Mouse (Mus musculus): Measurements from ENCODE around the gene Cit. TPM values are rescaled to one million over a fixed set of nuclear protein-coding genes. Genes with fewer than 3 reads are reported as not detected.

Gene Cit
- polyA plus RNA-seq, 1 experiment = 12.5 TPM

DNA sequence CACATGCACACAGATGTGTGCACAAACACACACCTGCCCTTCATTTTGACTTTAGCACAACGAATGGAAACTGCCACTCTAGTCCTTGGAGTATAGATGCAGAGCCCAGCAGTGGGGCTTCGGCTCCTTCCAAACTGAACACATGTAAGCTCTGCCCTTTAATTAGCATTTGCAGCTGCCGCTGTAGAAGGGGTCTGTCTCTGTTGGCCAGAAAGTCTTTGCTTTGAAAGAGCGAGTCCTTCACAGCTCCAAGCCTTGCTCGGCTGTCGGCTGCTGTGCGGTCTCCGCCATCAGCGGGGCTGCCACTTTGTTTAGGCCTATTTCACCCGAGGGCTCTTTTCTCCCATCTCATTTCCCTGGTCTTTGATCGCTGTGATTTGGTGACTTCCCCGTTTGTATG is 23.5 kb downstream of the Cit start:
- no peak overlapping the region for H3K4me3 ChIP-seq (ENCODE audit: insufficient read depth, low read length)
- H3K4me1 ChIP-seq (ENCODE audit: control insufficient read depth, insufficient read depth, low read length) = no peaks in the 10 kb centered on the region
- TF ChIP-seq POLR2A (IDR thresholded peaks at IDR 0.05; ENCODE audit: borderline replicate concordance, low read depth, low read length) = no peak
- TF ChIP-seq CTCF (IDR thresholded peaks at IDR 0.05; ENCODE audit: low read depth, low read length) = no peak
- H3K27ac ChIP-seq (ENCODE audit: insufficient read depth, low read depth, low read length) = no peak overlapping the region

- TF ChIP-seq POLR2A (IDR thresholded peaks at IDR 0.05; ENCODE audit: borderline replicate concordance, low read depth, low read length) (no peak), CTCF (IDR thresholded peaks at IDR 0.05; ENCODE audit: low read depth, low read length) (no peak)
- Histone ChIP-seq H3K27ac (ENCODE audit: insufficient read depth, low read depth, low read length) (no peak overlapping the region), H3K4me1 (ENCODE audit: control insufficient read depth, insufficient read depth, low read length) (no peaks in the 10 kb centered on the region), H3K4me3 (ENCODE audit: insufficient read depth, low read length) (no peak overlapping the region)
Measured at GRCm38 (mm10) chr5:115869198-115869597, 24.1 kb downstream of the Cit start.

DNA sequence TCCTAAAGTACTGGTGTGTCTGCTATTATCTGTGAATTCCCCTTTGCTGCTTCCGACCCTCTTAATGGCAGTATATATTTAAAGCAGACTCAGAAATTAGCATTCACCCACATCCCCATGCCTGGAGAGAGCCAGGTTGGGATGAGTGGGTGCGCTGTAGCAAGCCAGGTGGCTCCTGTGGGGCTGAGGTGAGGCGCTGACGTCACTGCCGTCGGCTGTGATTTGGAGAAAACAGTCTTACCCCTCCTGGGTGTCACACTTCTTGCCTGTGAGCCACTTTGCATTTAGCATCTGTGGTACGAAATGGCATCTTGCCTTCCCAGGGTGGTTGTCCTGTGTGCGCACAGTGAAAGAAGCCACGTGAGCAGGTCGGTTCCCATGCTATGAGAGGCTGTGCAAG is 26.1 kb downstream of the Cit start:
- H3K27ac ChIP-seq (ENCODE audit: insufficient read depth, low read depth, low read length) = no peak overlapping the region
- TF ChIP-seq CTCF (IDR thresholded peaks at IDR 0.05; ENCODE audit: low read depth, low read length) (no peak), POLR2A (IDR thresholded peaks at IDR 0.05; ENCODE audit: borderline replicate concordance, low read depth, low read length) (no peak)
- no peak overlapping the region for H3K4me3 ChIP-seq (ENCODE audit: insufficient read depth, low read length)
- no peaks in the 10 kb centered on the region for H3K4me1 ChIP-seq (ENCODE audit: control insufficient read depth, insufficient read depth, low read length)

GRCm38 (mm10) chr5:115872106-115872505 is 27.0 kb downstream of the Cit start:
- TF ChIP-seq POLR2A (IDR thresholded peaks at IDR 0.05; ENCODE audit: borderline replicate concordance, low read depth, low read length) (no peak), CTCF (IDR thresholded peaks at IDR 0.05; ENCODE audit: low read depth, low read length) (no peak)
- Histone ChIP-seq H3K4me3 (ENCODE audit: insufficient read depth, low read length) (no peak overlapping the region), H3K4me1 (ENCODE audit: control insufficient read depth, insufficient read depth, low read length) (no peaks in the 10 kb centered on the region), H3K27ac (ENCODE audit: insufficient read depth, low read depth, low read length) (no peak overlapping the region)

GRCm38 (mm10) chr5:115872956-115873355 is 27.9 kb downstream of the Cit start:
- H3K4me1 ChIP-seq (ENCODE audit: control insufficient read depth, insufficient read depth, low read length) = no peaks in the 10 kb centered on the region
- no peak overlapping the region for H3K4me3 ChIP-seq (ENCODE audit: insufficient read depth, low read length)
- H3K27ac ChIP-seq (ENCODE audit: insufficient read depth, low read depth, low read length) = no peak overlapping the region
- TF ChIP-seq POLR2A (IDR thresholded peaks at IDR 0.05; ENCODE audit: borderline replicate concordance, low read depth, low read length) = no peak
- no peak for TF ChIP-seq CTCF (IDR thresholded peaks at IDR 0.05; ENCODE audit: low read depth, low read length)

DNA sequence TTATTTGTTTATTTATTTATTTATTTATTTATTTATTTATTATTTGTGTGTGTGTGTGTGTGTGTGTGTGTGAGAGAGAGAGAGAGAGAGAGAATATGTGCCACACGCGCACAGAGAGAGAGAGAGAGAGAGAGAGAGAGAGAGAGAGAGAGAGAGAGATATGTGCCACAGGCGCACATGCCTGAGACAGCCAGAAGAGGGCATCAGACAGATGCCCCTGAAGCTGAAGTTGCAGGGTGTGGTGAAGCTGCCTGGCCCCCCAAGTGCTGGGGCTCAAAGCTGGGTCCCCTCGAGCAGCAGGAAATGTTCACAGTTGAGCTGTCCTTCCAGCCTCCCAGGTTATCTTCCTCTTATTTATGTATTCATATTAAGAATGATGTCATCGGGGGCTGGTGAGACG is 32.3 kb downstream of the Cit start:
- no peak for TF ChIP-seq POLR2A (IDR thresholded peaks at IDR 0.05; ENCODE audit: borderline replicate concordance, low read depth, low read length)
- TF ChIP-seq CTCF (IDR thresholded peaks at IDR 0.05; ENCODE audit: low read depth, low read length) = no peak
- Histone ChIP-seq H3K4me1 (ENCODE audit: control insufficient read depth, insufficient read depth, low read length) (no peaks in the 10 kb centered on the region), H3K27ac (ENCODE audit: insufficient read depth, low read depth, low read length) (no peak overlapping the region), H3K4me3 (ENCODE audit: insufficient read depth, low read length) (no peak overlapping the region)

- TF ChIP-seq POLR2A (IDR thresholded peaks at IDR 0.05; ENCODE audit: borderline replicate concordance, low read depth, low read length) = no peak
- no peak for TF ChIP-seq CTCF (IDR thresholded peaks at IDR 0.05; ENCODE audit: low read depth, low read length)
Measured at GRCm38 (mm10) chr5:115882165-115882564, 37.1 kb downstream of the Cit start.

DNA sequence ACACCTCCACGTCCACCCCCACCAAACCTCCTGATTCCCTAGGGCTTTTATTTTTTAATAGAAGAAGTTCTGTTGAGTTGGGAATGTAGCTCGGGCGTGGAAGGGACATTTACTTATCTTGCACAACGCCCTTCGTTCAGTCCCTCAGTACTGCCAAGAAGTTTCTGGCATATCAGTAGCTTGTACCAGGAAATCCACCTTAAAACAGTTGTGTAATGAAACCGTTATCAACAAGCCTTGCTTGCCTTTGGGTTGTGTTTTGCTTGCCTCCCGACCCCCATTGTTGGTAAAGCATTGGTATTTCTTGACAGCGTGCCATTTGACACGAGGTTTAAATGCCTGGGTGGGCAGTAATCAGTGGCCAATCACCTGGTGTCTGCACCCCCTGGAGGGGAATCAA is 39.4 kb downstream of the Cit start:
- no peak for TF ChIP-seq CTCF (IDR thresholded peaks at IDR 0.05; ENCODE audit: low read depth, low read length)
- TF ChIP-seq POLR2A (IDR thresholded peaks at IDR 0.05; ENCODE audit: borderline replicate concordance, low read depth, low read length) = no peak
- no peak overlapping the region for H3K4me3 ChIP-seq (ENCODE audit: insufficient read depth, low read length)
- no peak overlapping the region for H3K27ac ChIP-seq (ENCODE audit: insufficient read depth, low read depth, low read length)
- no peaks in the 10 kb centered on the region for H3K4me1 ChIP-seq (ENCODE audit: control insufficient read depth, insufficient read depth, low read length)

More at GRCm38 (mm10) chr5:115882165-115882564, 37.1 kb downstream of the Cit start:
- Histone ChIP-seq H3K4me1 (ENCODE audit: control insufficient read depth, insufficient read depth, low read length) (no peaks in the 10 kb centered on the region), H3K27ac (ENCODE audit: insufficient read depth, low read depth, low read length) (no peak overlapping the region), H3K4me3 (ENCODE audit: insufficient read depth, low read length) (no peak overlapping the region)

DNA sequence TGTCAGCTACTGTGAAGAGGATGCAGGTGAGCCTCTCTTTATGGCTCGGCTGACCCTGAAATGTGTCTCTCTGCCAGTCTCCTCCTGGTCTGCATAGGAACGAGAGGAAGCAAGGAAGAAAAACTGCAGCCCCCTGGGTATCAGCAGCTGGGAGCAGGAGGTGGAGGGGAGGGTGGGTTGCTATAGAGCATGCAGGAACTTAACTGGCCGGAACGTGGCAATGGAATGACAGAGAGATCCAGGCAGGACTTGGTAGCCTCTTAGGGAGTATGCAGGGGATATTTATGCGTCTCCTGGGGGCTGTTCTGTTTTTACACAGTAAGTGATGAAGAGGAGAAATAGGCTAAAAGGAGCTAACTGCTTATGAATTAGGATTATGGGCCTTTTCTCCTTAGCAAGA is 48.7 kb downstream of the Cit start:
- Histone ChIP-seq H3K4me3 (ENCODE audit: insufficient read depth, low read length) (no peak overlapping the region), H3K27ac (ENCODE audit: insufficient read depth, low read depth, low read length) (no peak overlapping the region), H3K4me1 (ENCODE audit: control insufficient read depth, insufficient read depth, low read length) (peaks cover 13% of the 10 kb centered on the region)
- TF ChIP-seq CTCF (IDR thresholded peaks at IDR 0.05; ENCODE audit: low read depth, low read length) = no peak
- TF ChIP-seq POLR2A (IDR thresholded peaks at IDR 0.05; ENCODE audit: borderline replicate concordance, low read depth, low read length) = no peak

DNA sequence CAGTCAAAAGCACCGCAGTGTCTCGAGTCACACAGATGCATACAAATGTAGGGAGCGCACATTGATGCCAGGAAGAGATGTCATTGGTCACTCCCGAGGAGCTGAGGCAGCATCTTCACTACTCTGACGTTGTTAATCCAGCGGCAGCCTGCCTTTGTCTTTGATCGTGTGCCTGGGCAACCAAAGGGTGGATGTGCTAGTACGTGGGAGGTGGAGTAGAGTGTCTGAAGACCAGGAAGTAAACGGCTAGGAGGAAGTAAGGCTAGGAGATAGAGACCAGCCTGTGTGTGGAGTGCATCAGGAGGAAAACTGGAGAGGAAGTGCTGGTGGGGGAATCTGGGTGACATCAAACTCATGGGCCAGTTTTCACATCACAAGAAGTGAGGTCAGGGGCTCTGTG is 52.0 kb downstream of the Cit start:
- Histone ChIP-seq H3K4me3 (ENCODE audit: insufficient read depth, low read length) (peak overlapping the region; percentile 16), H3K4me1 (ENCODE audit: control insufficient read depth, insufficient read depth, low read length) (peaks cover 13% of the 10 kb centered on the region), H3K27ac (ENCODE audit: insufficient read depth, low read depth, low read length) (peak overlapping the region; percentile 20; the same call in 1 of the 2 replicates)
- TF ChIP-seq POLR2A (IDR thresholded peaks at IDR 0.05; ENCODE audit: borderline replicate concordance, low read depth, low read length) (no peak), CTCF (IDR thresholded peaks at IDR 0.05; ENCODE audit: low read depth, low read length) (no peak)
